Mouse (Mus musculus) megakaryocyte-erythroid progenitor cell, adult 5-6 weeks (primary cell): ENCODE results near the gene Dnajb12. TPM values are rescaled to one million over a fixed set of nuclear protein-coding genes. Genes with fewer than 3 reads are reported as not detected.

Experiments
- ATAC-seq: replicated peaks from 2 replicates; pipeline ENCODE4 v1.8.0; 2016; ENCODE audit warnings: mild to moderate bottlenecking, inconsistent platforms; ENCODE audit not compliant: severe bottlenecking, poor library complexity, low FRiP score, low TSS enrichment
- total RNA-seq, 2 experiments: library from RNA; stranded (forward) in 1 of 2; stranded (reverse) in 1 of 2; fragments of 200-1000, 215-1000 nt in 1 of 2; fragments of >200 nt in 1 of 2; fragmentation: Nextera tagmentation in 1 of 2; gene quantifications; 2 replicates each; pipeline ENCODE4 v1.2.3; 2014 to 2017

Dnajb12 gene
- total RNA-seq (2014; fragmentation: Nextera tagmentation) (27.1 and 35.8 TPM in 2 replicates), total RNA-seq (2017) (15.1 and 27.7 TPM in 2 replicates)

DNA sequence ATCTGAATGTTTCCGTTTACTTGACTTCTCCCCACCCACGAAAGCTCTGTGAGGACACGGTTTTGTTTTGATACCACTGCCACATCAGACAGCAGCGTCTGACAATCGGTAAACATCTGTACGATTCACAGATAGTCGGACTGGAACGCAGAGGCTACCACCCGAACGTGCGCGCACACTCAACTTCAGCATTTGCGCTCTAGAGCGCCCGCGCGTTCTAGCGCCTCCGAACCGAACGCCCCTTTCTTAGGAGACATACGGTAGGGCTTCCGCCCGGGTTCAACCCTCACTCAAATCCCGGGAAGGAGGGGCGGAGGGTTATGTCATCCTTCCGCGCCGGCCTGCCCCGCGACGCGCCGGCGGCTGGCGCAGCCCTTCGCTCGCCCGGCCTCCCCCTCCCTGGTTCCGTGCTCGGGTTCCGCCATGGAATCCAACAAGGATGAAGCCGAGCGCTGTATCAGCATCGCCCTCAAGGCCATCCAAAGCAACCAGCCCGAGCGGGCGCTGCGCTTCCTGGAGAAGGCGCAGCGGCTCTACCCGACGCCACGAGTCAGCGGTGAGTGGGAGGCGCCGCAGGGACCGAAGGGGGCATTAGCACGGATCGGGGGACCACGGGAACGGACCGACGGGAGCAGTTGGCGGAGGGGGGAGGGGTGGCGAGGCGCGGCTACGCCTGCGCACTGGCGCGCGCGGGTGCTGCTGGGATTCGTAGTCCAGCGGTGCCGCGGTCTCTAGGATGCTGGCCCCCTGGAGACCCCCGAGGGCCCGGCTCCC is at the start of gene Dnajb12:
TSS of gene Dnajb12 (plus strand) at position 302 of the 774 bp plus-strand sequence.
- ATAC-seq, result peak; percentile 79

GRCm38 (mm10) chr10:59829886-59830285 is 49.5 kb upstream of the Dnajb12 start:
- no peak for ATAC-seq

- no peak for ATAC-seq
These were observed 47.4 kb upstream of the Dnajb12 start for GRCm38 (mm10) chr10:59831950-59832349.

GRCm38 (mm10) chr10:59835301-59836155 is 43.8 kb upstream of the Dnajb12 start:
- ATAC-seq, result no peak

- no peak for ATAC-seq
These were observed 41.9 kb upstream of the Dnajb12 start for GRCm38 (mm10) chr10:59837490-59837889.

DNA sequence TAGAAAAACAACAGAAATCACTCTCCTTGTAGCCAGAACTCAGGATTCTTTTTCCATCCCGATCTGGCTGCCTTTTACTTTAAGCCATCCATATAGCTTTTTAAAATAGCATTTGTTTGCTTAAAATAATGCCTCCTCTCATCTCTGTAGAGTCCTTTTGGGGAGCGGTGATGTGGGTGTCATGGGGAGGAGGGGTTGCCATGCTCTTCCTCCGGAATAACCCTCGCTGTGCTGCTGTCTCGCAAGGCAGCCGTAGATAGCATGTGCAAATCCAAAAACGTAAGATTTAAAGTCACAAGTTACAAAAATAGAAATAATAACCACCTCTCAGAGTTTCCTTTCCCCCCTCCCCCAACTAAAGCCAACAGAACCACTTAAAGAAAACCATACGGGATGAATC is 37.9 kb upstream of the Dnajb12 start:
- no peak for ATAC-seq

DNA sequence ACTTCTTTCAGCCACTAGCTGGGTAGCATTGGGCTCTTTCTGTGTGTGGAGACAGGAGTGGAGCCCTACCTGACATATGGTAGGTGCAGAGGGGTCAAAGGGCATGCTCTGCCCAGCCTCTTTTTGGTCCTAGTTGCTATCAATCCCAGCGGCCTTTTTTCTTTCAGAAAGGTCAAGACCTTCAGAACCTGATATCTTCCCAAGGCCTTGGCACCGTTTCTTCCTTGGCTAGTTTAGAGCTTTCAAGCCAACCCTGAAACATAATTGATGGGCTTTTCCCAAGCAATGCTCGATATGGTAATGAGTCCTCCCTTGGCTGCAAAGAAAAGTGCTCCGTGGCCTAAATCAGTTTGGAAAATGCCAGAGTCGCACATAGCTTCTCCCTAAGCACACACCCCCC is 36.2 kb upstream of the Dnajb12 start:
- ATAC-seq, result no peak

DNA sequence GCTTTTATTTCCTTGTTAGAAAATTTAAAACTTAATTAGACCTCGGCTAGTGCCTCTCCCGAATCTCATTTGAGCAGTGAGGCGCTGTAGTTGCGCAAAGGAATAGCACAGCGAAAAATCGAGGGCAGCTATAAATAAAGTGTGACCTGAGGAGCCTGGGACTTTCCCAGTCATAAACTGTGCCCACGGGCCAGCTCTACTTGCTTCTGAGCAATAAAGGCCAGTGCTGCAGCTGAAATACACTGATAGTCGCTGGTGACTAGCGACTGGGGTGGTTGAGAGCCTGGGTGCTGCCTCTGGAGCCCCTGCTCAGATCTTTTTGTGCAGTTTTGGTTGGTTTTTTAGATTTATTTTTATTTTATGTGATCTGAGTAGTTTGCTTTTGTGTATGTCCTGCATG is 34.7 kb upstream of the Dnajb12 start:
- no peak for ATAC-seq

DNA sequence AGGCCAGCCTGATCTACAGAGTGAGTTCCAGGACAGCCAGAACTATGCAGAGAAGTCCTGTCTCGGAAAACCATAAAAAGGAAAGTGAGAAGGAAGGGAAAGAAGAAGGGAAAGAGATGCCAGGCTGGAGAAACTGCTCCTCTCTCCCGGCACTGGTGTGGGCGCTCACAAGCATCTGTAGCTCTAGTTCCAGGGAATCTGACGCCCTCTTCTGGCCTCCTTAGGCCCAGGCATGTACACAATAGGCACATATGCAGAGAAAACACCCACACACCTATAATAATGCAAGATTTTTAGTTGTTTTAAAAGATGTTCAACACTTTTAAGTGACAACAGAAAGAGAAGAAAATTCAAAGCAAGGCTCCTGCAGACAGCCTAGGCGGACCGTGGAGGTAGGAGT is 32.9 kb upstream of the Dnajb12 start:
- ATAC-seq, result no peak

DNA sequence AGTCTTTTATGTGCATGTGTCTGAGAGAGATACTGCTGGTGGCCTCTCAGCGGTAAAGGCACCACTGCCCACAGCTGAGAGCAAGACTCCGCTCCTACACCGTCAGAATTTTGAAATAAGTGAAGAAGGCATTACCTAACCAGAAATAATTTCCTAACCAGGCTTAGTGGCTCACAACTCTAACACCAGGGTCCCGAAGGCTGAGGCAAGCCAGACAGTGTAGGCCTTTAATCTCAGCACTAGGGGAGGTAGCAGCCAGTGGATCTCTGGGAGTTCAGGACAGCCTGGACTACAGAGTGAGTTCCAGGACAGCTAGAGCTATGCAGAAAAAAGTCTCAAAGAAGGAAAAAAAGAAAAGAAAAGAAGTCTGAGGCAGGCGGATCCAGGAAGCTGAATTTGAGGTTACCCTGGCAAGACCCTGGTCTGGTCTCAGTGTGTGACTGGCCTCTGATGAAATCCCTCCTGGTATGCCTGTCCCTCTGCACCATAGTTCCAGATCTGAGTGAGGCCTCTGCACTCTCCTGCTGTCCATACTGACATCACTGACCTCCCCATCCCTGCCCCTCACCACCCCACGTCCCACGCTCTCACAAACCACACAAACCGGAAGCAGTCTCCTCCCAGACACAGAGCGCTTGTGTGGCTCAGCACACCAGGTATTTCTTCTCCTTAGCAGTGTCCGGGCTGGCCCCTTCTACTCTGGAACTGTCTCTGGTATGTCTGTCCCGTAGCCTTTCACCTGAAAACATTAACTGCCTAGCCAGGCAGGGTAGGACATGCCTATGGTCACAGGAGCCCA is 31.1 kb upstream of the Dnajb12 start:
- ATAC-seq, result no peak

DNA sequence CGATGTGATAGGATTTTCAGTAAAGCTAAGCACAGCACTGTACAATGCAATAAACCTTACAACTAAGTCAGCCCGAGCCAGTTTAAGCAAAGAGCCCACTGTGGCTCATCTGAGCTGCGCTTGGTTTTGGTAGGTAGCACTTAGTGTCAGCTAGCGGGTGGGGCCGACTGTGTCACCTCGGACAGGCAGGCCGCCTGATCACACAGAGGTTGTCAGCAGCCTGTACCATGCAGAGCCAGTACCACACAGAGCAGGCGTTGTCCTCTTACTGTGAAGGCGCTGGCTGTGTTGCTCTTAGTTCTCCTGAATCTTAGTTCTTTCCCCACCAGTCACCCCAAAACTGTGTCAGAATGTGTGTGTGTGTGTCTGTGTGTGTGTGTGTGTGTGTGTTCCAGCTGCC is 30.4 kb upstream of the Dnajb12 start:
- ATAC-seq, result no peak

- no peak for ATAC-seq
These were observed 30.0 kb upstream of the Dnajb12 start for GRCm38 (mm10) chr10:59849371-59849770.

GRCm38 (mm10) chr10:59857157-59857556 is 22.2 kb upstream of the Dnajb12 start:
- ATAC-seq, result no peak

GRCm38 (mm10) chr10:59860684-59861083 is 18.7 kb upstream of the Dnajb12 start:
- ATAC-seq, result no peak

GRCm38 (mm10) chr10:59861201-59861600 is 18.2 kb upstream of the Dnajb12 start:
- ATAC-seq, result no peak

DNA sequence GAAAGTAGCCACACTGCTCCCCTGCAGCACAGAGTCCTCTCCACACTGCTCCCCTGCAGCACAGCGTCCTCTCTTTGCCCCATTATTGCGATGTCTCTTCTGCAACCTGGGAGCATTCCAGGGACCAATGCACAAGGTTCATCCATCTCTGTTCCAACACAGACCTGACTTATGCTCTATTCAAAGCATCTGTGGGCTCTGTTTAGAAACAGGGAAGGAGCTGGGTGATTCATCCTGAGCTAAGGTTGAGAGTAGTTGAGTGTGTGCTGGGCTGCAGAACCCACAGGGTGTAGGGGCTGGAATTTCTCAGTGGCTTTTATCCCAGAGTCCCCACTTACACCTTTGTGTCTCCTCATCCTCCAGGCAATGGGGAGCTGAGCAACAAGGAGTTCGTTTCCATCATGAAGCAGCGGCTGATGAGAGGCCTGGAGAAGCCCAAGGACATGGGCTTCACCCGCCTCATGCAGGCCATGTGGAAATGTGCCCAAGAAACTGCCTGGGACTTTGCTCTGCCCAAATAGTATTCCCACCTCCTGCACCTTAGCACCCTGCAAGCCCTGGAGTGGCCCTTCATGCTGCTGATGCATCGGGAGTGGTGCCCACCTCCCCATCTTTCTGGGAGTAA is 16.4 kb upstream of the Dnajb12 start:
- ATAC-seq, result no peak

DNA sequence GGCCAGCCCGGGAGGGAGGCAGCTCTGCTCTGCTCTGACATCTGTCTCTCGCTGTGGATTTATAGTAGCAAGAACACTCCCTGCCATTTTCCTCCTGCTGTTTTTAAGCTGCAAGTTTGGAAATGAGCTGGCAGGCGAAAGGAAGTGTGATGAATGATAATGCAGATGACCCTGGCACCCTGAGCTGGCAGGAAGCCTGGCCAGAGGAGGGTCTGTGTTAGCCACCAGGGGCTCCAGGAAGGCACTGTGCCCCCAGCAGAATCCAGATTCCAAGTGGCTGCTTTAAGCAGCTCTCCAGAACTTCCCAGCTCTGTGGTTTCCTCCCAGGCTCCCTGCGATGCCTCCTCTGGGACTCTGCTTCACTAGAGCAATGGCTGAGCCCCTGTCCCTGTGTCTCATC is 15.7 kb upstream of the Dnajb12 start:
- no peak for ATAC-seq

DNA sequence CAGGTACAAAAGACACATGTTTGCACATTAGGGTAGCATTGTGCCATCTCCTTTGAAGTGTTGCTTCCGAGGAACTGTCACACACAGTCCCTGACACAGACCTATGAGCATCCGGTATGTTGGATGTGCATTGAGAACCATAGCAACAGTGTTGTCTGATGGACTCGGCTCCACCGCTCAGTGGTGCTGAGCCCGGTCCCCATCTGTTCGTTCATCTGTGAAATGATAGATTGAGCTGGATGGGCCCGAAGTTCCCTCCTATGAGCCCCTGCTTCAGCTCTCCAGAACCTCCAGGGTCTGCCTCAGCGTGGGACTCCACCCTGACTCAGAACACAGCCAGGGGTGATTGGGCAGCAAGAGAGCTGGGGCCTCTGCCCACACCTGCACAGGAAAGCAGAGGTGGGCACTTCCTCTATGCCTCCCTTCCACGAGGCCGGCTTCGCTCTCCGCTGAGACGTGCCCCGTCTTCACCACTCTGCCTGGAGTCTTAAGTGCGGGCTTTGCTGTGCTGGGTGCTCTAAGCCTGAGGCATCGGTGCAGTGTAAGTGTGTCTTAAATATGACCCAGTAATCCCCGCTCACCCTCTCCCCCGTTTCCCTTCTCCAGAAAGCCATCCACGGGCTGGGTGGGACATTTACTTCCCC is 15.0 kb upstream of the Dnajb12 start:
- no peak for ATAC-seq
